Mouse (Mus musculus) kidney, adult 2 months (tissue): ENCODE measurements at regions not wholly inside any gene's neighbourhood (a gene's known extent, or its start where the extent isn't known, plus 50 kb on each side); places are given as distances from the start of the nearest gene placed in this dataset.

Experiments
- CTCF ChIP-seq: fragments of 200-500 bp; conservative IDR thresholded peaks from 2 replicates; pipeline ENCODE4 v1.5.1; 2011; ENCODE audit warnings: low read depth, mild to moderate bottlenecking, control low read depth, low read length, moderate library complexity, mixed read lengths; ENCODE audit not compliant: insufficient read depth, insufficient read length
- POLR2A ChIP-seq: fragments of 200-500 bp; IDR thresholded peaks from one replicate; pipeline ENCODE4 v1.6.1; 2011; ENCODE audit warnings: low read depth, low read length, control low read depth

GRCm38 (mm10) chr12:7853876-7854275, 123.6 kb upstream of the Apob start:
- TF ChIP-seq POLR2A (no peak), CTCF (no peak)
